Mouse (Mus musculus): Measurements from ENCODE around the gene Dnajc5.

GRCm38 (mm10) chr2:181578790-181579618, 58.7 kb downstream of the Dnajc5 start:
- TF ChIP-seq CTCF (IDR thresholded peaks at IDR 0.05; ENCODE audit: low read depth): no peak
- no peak for TF ChIP-seq EP300 (IDR thresholded peaks at IDR 0.05; ENCODE audit: low read depth)

Data from liver, embryonic 14.5 days (tissue).